Mouse (Mus musculus) brain, embryonic 14.5 days (tissue): ENCODE data around the gene Pex7. TPM values are rescaled to one million over a fixed set of nuclear protein-coding genes. Genes with fewer than 3 reads are reported as not detected.
"Not testable (repeated sequence)": the region's sequence is repeated elsewhere in the genome, so short reads cannot be mapped to it uniquely, and the experiment has no call there.

Source experiments
- DNase-seq: peaks from one replicate; pipeline ENCODE4 v3.0.0-alpha.2; 2011; ENCODE audit warnings: low read depth
- CTCF ChIP-seq: fragments of 200-500 bp; IDR thresholded peaks from 2 replicates; pipeline ENCODE4 v1.5.1; 2012; ENCODE audit warnings: inconsistent platforms, mild to moderate bottlenecking, moderate library complexity, borderline replicate concordance; ENCODE audit not compliant: insufficient read depth, insufficient read length; ENCODE audit errors: extremely low read depth
- POLR2A ChIP-seq: fragments of 200-500 bp; IDR thresholded peaks from 2 replicates; pipeline ENCODE4 v1.6.1; 2012; ENCODE audit warnings: mild to moderate bottlenecking, inconsistent platforms, borderline replicate concordance; ENCODE audit not compliant: poor library complexity, insufficient read depth, insufficient read length, severe bottlenecking; ENCODE audit errors: extremely low read depth
- polyA plus RNA-seq: library from polyadenylated mRNA; depleted of rRNA; stranded (reverse); fragments of >200 nt; gene quantifications from 2 replicates; pipeline ENCODE4 v1.2.3, GENCODE M21; 2012

Pex7 gene
- polyA plus RNA-seq, 1 experiment, result 18.7 TPM

- no peak for DNase-seq
- no peak for TF ChIP-seq POLR2A
- no peak for TF ChIP-seq CTCF
These were observed 25.5 kb upstream of the Pex7 start for GRCm38 (mm10) chr10:19932986-19933385.

DNA sequence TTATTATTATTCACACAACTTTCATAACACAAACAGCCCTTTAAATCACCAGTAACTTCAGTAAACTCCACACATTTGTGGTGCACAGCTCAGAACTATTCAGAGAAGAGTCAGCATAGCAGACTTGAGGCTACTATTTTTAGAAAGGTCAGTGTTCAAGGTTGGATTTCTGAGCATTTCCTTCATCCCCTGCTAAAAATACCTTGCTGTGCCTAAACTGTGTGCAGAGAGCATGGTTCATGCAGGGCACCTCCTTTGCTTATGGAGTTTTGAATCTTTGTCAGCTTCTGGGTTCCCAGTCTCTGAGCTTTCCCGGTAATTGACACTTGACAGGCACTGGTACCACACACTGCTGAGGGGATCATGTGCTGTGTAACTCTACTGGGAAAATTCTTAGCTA, 20.7 kb upstream of the Pex7 start:
- no peak for DNase-seq
- TF ChIP-seq CTCF (no peak), POLR2A (no peak)

- not testable (repeated sequence) for DNase-seq
These were observed 19.0 kb upstream of the Pex7 start for GRCm38 (mm10) chr10:19926391-19926897.

DNA sequence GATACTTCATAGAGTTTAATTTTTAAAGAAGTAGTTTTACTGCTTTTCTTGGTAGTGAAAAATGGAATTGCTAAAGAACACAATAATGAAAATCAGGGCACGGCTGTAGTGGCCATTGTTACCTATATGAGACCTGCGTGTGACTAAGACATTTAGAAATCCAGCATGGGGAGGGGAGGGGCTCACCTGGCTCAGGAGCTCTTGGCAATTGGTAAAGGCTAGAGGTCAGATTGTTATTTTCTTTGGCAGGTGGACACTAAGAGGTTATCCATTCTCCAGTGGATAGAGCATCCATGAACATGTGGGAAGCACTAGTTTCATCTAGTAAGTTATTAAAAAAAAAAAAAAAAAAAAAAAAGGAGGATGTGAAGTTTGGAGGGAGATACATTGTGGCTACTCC, 16.8 kb upstream of the Pex7 start:
- no peak for TF ChIP-seq CTCF
- no peak for TF ChIP-seq POLR2A
- DNase-seq, result no peak

GRCm38 (mm10) chr10:19922410-19922809, 14.9 kb upstream of the Pex7 start:
- TF ChIP-seq CTCF, result no peak
- no peak for TF ChIP-seq POLR2A
- peak; percentile 92 for DNase-seq

DNA sequence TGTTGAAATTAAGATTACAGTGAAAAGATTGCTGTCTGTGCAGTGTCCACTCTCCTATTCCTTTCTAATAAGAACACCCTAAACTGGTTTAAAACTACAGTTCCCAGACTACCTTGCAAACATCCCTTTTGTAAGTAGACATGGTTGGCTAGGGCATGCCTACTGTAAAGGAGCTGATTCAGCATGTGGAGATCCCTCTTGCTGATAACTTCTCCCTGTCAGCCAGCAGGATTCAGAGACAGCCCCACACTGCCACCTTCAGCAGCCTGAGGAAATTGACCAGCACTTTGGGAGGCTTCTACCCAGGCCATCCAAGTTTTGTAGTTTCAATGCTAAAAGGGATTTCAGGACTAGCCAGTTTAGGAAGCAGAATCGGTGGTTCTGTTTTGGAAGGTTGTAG, 7.8 kb upstream of the Pex7 start:
- peak; percentile 76 for DNase-seq
- TF ChIP-seq POLR2A (no peak), CTCF (peak; percentile 49; the same call in 1 of the 2 replicates)

- no peak for DNase-seq
- TF ChIP-seq POLR2A, result no peak
These were observed 6.3 kb upstream of the Pex7 start for GRCm38 (mm10) chr10:19913806-19914205.

GRCm38 (mm10) chr10:19911583-19911982, 4.1 kb upstream of the Pex7 start:
- DNase-seq, result peak; percentile 56
- TF ChIP-seq POLR2A (no peak), CTCF (peak; percentile 46; the same call in 1 of the 2 replicates)

GRCm38 (mm10) chr10:19910516-19910915, 3.0 kb upstream of the Pex7 start:
- no peak for DNase-seq
- no peak for TF ChIP-seq POLR2A

DNA sequence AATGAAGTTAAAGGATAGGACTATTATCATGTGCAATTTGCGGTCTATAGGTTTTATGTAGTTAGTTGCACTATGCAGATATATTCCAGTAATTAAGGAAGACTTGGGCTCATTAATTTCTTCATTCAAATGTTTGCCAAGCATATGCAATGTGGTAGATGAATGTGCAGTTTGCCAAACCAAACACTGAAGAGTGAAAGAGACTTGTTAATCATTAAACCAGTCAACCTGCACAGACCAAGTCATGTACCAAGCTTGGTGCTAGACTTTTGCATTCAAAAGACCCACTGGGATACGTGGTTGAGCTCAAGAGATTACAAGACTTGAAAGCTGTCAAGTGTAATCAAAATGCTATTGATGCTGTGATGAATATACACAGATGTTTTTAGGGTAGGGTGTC, 587 bp upstream of the Pex7 start:
- DNase-seq, result no peak
- TF ChIP-seq POLR2A, result no peak
- no peak for TF ChIP-seq CTCF

GRCm38 (mm10) chr10:19904077-19904820, 3.2 kb downstream of the Pex7 start:
- TF ChIP-seq CTCF (no peak), POLR2A (no peak)
- DNase-seq, result no peak

DNA sequence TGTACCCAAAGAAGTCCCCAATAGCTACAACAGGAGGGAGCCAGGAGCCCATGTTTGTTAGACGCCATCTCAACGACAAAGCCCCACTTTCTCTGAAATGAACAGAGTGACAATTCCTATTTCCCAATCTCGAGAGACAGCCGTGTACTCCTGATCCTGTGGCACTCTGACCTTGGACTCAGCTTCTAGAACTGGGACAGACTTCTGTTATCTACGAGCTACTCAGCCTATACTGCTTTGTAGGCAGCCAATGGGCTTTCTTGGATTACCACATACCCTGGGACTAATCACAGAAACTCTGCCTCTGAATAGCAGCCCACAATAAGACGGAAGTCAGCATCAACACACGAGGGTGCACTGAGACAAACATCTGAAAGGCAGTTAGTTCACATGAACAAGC, 5.5 kb downstream of the Pex7 start:
- no peak for DNase-seq
- TF ChIP-seq POLR2A (no peak), CTCF (no peak)
